Mouse (Mus musculus) ovary, adult 10 weeks (tissue): ENCODE measurements around the gene Fkbp6. TPM values are rescaled to one million over a fixed set of nuclear protein-coding genes. Genes with fewer than 3 reads are reported as not detected.

Source experiments
- polyA plus RNA-seq: library from polyadenylated mRNA; stranded (reverse); fragments of 350-450 nt; fragmentation: Illumina TruSeq; extraction: RNeasy Lipid Tissue Mini Kit (QIAGEN cat#74804); gene quantifications from one replicate; pipeline ENCODE4 v1.2.3, GENCODE M21; 2014

Gene Fkbp6
- not detected for polyA plus RNA-seq

GRCm38 (mm10) chr5:135349862-135350261, at the start of gene Fkbp6:
Fkbp6 (minus strand) TSS chr5:135350044.

GRCm38 (mm10) chr5:135394004-135394823, 44.4 kb upstream of the Fkbp6 start, which contains the start of gene Pom121:
Pom121 (minus strand) TSS chr5:135394546.

GRCm38 (mm10) chr5:135369787-135370654, 20.2 kb upstream of the Fkbp6 start, which contains the start of gene Nsun5:
Nsun5 (plus strand) TSS chr5:135369953.

GRCm38 (mm10) chr5:135352995-135353394, 3.2 kb upstream of the Fkbp6 start, which contains the start of gene Trim50:
Trim50 (plus strand) TSS chr5:135353295.

GRCm38 (mm10) chr5:135251079-135251454, 98.8 kb downstream of the Fkbp6 start, which contains the start of gene Fzd9:
Fzd9 (minus strand) TSS chr5:135251230.

Other genes starting within 250 kb of the Fkbp6 start
- gene Tbl2, start 200.4 kb downstream of the Fkbp6 start, polyA plus RNA-seq = 8.5 TPM
- gene Bcl7b, start 181.8 kb downstream of the Fkbp6 start, polyA plus RNA-seq = 11.5 TPM
- gene Baz1b, start 162.8 kb downstream of the Fkbp6 start, polyA plus RNA-seq = 77.9 TPM
- not detected for gene Fzd9, start 98.8 kb downstream of the Fkbp6 start, polyA plus RNA-seq
- gene Trim50, start 3.3 kb upstream of the Fkbp6 start, polyA plus RNA-seq = not detected
- gene Nsun5, start 19.9 kb upstream of the Fkbp6 start, polyA plus RNA-seq = 3.6 TPM
- 4.7 TPM for gene Pom121, start 44.5 kb upstream of the Fkbp6 start, polyA plus RNA-seq
- 21.8 TPM for gene Hip1, start 195.1 kb upstream of the Fkbp6 start, polyA plus RNA-seq
- not detected for gene Ccl26, start 213.5 kb upstream of the Fkbp6 start, polyA plus RNA-seq
- not detected for gene Ccl24, start 223.0 kb upstream of the Fkbp6 start, polyA plus RNA-seq